Mouse (Mus musculus) thymus, adult 18-20 months (tissue): ENCODE data around the gene Gm11099.

Experiments used
- DNase-seq, 2 experiments: peaks; one replicate each; pipeline ENCODE4 v3.0.0; 2022; ENCODE audit warnings: mixed read lengths in 2 of 2

The Gm11099 gene

GRCm38 (mm10) chr2:58859134-58859533 lies at the start of gene Gm11099:
TSS of gene Gm11099 (plus strand) at chr2:58859434.
- no peak for DNase-seq

- no peak for DNase-seq
These were observed 46.3 kb upstream of the Gm11099 start for GRCm38 (mm10) chr2:58812941-58813340.

GRCm38 (mm10) chr2:58828910-58829600 lies 30.2 kb upstream of the Gm11099 start:
- no peak for DNase-seq

- DNase-seq = no peak
These were observed 29.1 kb upstream of the Gm11099 start for GRCm38 (mm10) chr2:58829981-58830742.

GRCm38 (mm10) chr2:58832253-58832980 lies 26.8 kb upstream of the Gm11099 start:
- no peak for DNase-seq

GRCm38 (mm10) chr2:58841021-58841420 lies 18.2 kb upstream of the Gm11099 start:
- no peak for DNase-seq

GRCm38 (mm10) chr2:58842443-58842842 lies 16.8 kb upstream of the Gm11099 start:
- no peak for DNase-seq

GRCm38 (mm10) chr2:58844499-58844898 lies 14.7 kb upstream of the Gm11099 start:
- peak in 1 of 2 experiments; percentile 11 for DNase-seq

- no peak for DNase-seq
These were observed 20.6 kb downstream of the Gm11099 start for GRCm38 (mm10) chr2:58879876-58880275.

- no peak for DNase-seq
These were observed 45.8 kb downstream of the Gm11099 start for GRCm38 (mm10) chr2:58905057-58905456.

GRCm38 (mm10) chr2:58906814-58907516 lies 47.7 kb downstream of the Gm11099 start:
- DNase-seq = peak; percentile 1 to 6

GRCm38 (mm10) chr2:58912339-58912738 lies 53.1 kb downstream of the Gm11099 start:
- DNase-seq = no peak

- DNase-seq = no peak
These were observed 59.1 kb downstream of the Gm11099 start for GRCm38 (mm10) chr2:58918351-58918750.

- DNase-seq = no peak
These were observed 66.3 kb downstream of the Gm11099 start for GRCm38 (mm10) chr2:58925551-58925950.

- no peak for DNase-seq
These were observed 82.1 kb downstream of the Gm11099 start for GRCm38 (mm10) chr2:58941361-58941760.

GRCm38 (mm10) chr2:58948796-58949195 lies 89.6 kb downstream of the Gm11099 start:
- DNase-seq = no peak

GRCm38 (mm10) chr2:58952101-58952500 lies 92.9 kb downstream of the Gm11099 start:
- DNase-seq = no peak

- DNase-seq = no peak
These were observed 97.1 kb downstream of the Gm11099 start for GRCm38 (mm10) chr2:58956351-58956750.

GRCm38 (mm10) chr2:58956770-58957300 lies 97.6 kb downstream of the Gm11099 start:
- no peak for DNase-seq
